Comparison of ENCODE assay signal across 8 mouse cellular contexts in genomic region chr2:164939106-164939505, GRCm38 (mm10). TPM values are rescaled to one million over a fixed set of nuclear protein-coding genes. Genes with fewer than 3 reads are reported as not detected.
DNase-seq lines count a peak whose midpoint lies in the region; ATAC-seq and TF ChIP-seq lines count a peak whose summit lies in the region.

No protein-coding gene starts in this region.

- peak overlapping the region; percentile 53 for H3K4me2 ChIP-seq in lung, embryonic 15.5 days
- peak overlapping the region; percentile 45 for H3K4me2 ChIP-seq in embryonic facial prominence, embryonic 11.5 days (ENCODE audit: low read depth, low read length)
- H3K4me2 ChIP-seq in hindbrain, embryonic 14.5 days (replicated peaks) = peak overlapping the region; percentile 50
- peak overlapping the region; percentile 67 for H3K4me2 ChIP-seq in midbrain, postnatal 0 days (ENCODE audit: low read depth, low read length, poor library complexity, severe bottlenecking)

- peak overlapping the region; percentile 25; the same call in 1 of the 2 replicates for H3K4me3 ChIP-seq in lung, embryonic 15.5 days
- H3K4me3 ChIP-seq in embryonic facial prominence, embryonic 11.5 days (ENCODE audit: low read depth, low read length) = no peak overlapping the region; the same call in 1 of the 2 replicates
- H3K4me3 ChIP-seq in hindbrain, embryonic 14.5 days (replicated peaks; ENCODE audit: low read length) = peak overlapping the region; percentile 19
- peak overlapping the region; percentile 36 for H3K4me3 ChIP-seq in midbrain, postnatal 0 days (ENCODE audit: low read depth, low read length)

- no peak for TF ChIP-seq CTCF in midbrain, postnatal 0 days (IDR thresholded peaks at IDR 0.05)

- no peak overlapping the region for H3K9ac ChIP-seq in lung, embryonic 15.5 days
- no peak overlapping the region for H3K9ac ChIP-seq in embryonic facial prominence, embryonic 11.5 days (replicated peaks; ENCODE audit: low read length)
- peak overlapping the region; percentile 24 for H3K9ac ChIP-seq in hindbrain, embryonic 14.5 days
- 0 out of 2 replicates have a peak overlapping the region, but pooled peaks have one; percentile 52 for H3K9ac ChIP-seq in midbrain, postnatal 0 days (replicated peaks; ENCODE audit: low read length, poor library complexity, severe bottlenecking)

- no peak for ATAC-seq in lung, embryonic 15.5 days (ENCODE audit: borderline replicate concordance, extremely low read depth, low FRiP score, low TSS enrichment)
- no peak for ATAC-seq in embryonic facial prominence, embryonic 11.5 days (replicated peaks; ENCODE audit: insufficient number of reproducible peaks, low FRiP score, low TSS enrichment, low read depth)
- ATAC-seq in hindbrain, embryonic 14.5 days (ENCODE audit: low FRiP score) = peak; percentile 51
- peak; percentile 59 for ATAC-seq in midbrain, postnatal 0 days (ENCODE audit: low FRiP score)

- H3K4me1 ChIP-seq in lung, embryonic 15.5 days = peaks cover 12% of the 10 kb centered on the region; the same call in 1 of the 2 replicates
- peaks cover 6% of the 10 kb centered on the region for H3K4me1 ChIP-seq in embryonic facial prominence, embryonic 11.5 days (ENCODE audit: control insufficient read depth, insufficient read depth, low read length)
- peaks cover 21% of the 10 kb centered on the region; the same call in 1 of the 2 replicates for H3K4me1 ChIP-seq in hindbrain, embryonic 14.5 days (replicated peaks; ENCODE audit: control insufficient read depth, insufficient read depth, low read length)
- 0 out of 2 replicates have a peak, but pooled peaks cover 14% of the 10 kb centered on the region for H3K4me1 ChIP-seq in midbrain, postnatal 0 days (ENCODE audit: insufficient read depth, low read length)

- 3% methylated on average over 11 of the region's 11 CpGs for WGBS in lung, embryonic 15.5 days
- 1% methylated on average over 11 of the region's 11 CpGs for WGBS in embryonic facial prominence, embryonic 11.5 days
- 3% methylated on average over 11 of the region's 11 CpGs for WGBS in hindbrain, embryonic 14.5 days
- WGBS in midbrain, postnatal 0 days = under 1% methylated on average over 11 of the region's 11 CpGs

- H3K27me3 ChIP-seq in lung, embryonic 15.5 days = peaks cover 57% of the 10 kb centered on the region
- peaks cover 12% of the 10 kb centered on the region for H3K27me3 ChIP-seq in embryonic facial prominence, embryonic 11.5 days (ENCODE audit: control insufficient read depth, insufficient read depth, low read length)
- peaks cover 6% of the 10 kb centered on the region for H3K27me3 ChIP-seq in hindbrain, embryonic 14.5 days (ENCODE audit: control insufficient read depth, insufficient read depth, low read length)
- 0 out of 2 replicates have a peak, but pooled peaks cover 3% of the 10 kb centered on the region for H3K27me3 ChIP-seq in midbrain, postnatal 0 days (ENCODE audit: insufficient read depth, low read length)

- H3K27ac ChIP-seq in lung, embryonic 15.5 days = no peak overlapping the region
- no peak overlapping the region for H3K27ac ChIP-seq in embryonic facial prominence, embryonic 11.5 days (replicated peaks; ENCODE audit: low read depth, low read length)
- peak overlapping the region; percentile 64 for H3K27ac ChIP-seq in hindbrain, embryonic 14.5 days
- peak overlapping the region; percentile 80 for H3K27ac ChIP-seq in midbrain, postnatal 0 days (ENCODE audit: low read depth, low read length)

- H3K9me3 ChIP-seq in lung, embryonic 15.5 days = no peaks in the 10 kb centered on the region
- H3K9me3 ChIP-seq in embryonic facial prominence, embryonic 11.5 days (replicated peaks; ENCODE audit: control insufficient read depth, low read length) = no peaks in the 10 kb centered on the region
- H3K9me3 ChIP-seq in hindbrain, embryonic 14.5 days (ENCODE audit: control insufficient read depth, low read length) = no peaks in the 10 kb centered on the region
- H3K9me3 ChIP-seq in midbrain, postnatal 0 days (ENCODE audit: low read length) = no peaks in the 10 kb centered on the region

- no peaks in the 10 kb centered on the region for H3K36me3 ChIP-seq in lung, embryonic 15.5 days
- no peaks in the 10 kb centered on the region for H3K36me3 ChIP-seq in embryonic facial prominence, embryonic 11.5 days (replicated peaks; ENCODE audit: control insufficient read depth, insufficient read depth, low read depth, low read length)
- H3K36me3 ChIP-seq in hindbrain, embryonic 14.5 days (replicated peaks; ENCODE audit: control insufficient read depth, insufficient read depth) = no peaks in the 10 kb centered on the region
- H3K36me3 ChIP-seq in midbrain, postnatal 0 days (ENCODE audit: insufficient read depth, low read length) = no peaks in the 10 kb centered on the region

- DNase-seq in lung, postnatal 10 days = no peak
- DNase-seq in embryonic facial prominence, embryonic 11.5 days (ENCODE audit: low spot score) = peak; percentile 24
- DNase-seq in hindbrain, embryonic 14.5 days (ENCODE audit: low spot score) = peak; percentile 58
- DNase-seq in midbrain, postnatal 0 days (ENCODE audit: low spot score) = peak; percentile 43
- DNase-seq in gastrocnemius, postnatal 36 days = no peak
- DNase-seq in left cerebral cortex, postnatal 4 days = no peak
- DNase-seq in left cerebral cortex, postnatal 25 days (ENCODE audit: low spot score in 2 of 2) = no peak

- intact Hi-C loops in gastrocnemius, postnatal 36 days (cut with DNase I) = no loop called here
- intact Hi-C loops in left cerebral cortex, postnatal 4 days (cut with DNase I) = no loop called here
- intact Hi-C loops in left cerebral cortex, postnatal 25 days (cut with DNase I) = no loop called here

RNA-seq across cellular contexts. Expression of gene Mmp9, which starts 1.5 kb away (rescaled TPM):
- polyA plus RNA-seq in lung, embryonic 15.5 days (2015; fragmentation: Nextera tagmentation; extraction: Ambion mirVana) = 0.59 and 1.4 TPM in 2 replicates
- 1.5 and 1.6 TPM in 2 replicates for polyA plus RNA-seq in embryonic facial prominence, embryonic 11.5 days (2014; fragmentation: Nextera tagmentation; extraction: Ambion mirVana)
- polyA plus RNA-seq in hindbrain, embryonic 14.5 days (2014; fragmentation: Nextera tagmentation; extraction: Ambion mirVana) = 28.8 and 33.2 TPM in 2 replicates
- 7.5 and 13.4 TPM in 2 replicates for total RNA-seq in midbrain, postnatal 0 days (2014; rRNA removed)
- 7.1 and 8.2 TPM in 2 replicates for polyA plus RNA-seq in midbrain, postnatal 0 days (2015; fragmentation: Nextera tagmentation; extraction: Ambion mirVana)
- total RNA-seq in gastrocnemius, postnatal 36 days (2021) = under 1 TPM; 0.38 to 0.62 TPM
- 1 to 10 TPM; 2.1 to 2.3 TPM for total RNA-seq in left cerebral cortex, postnatal 4 days (2021)
- 1 to 10 TPM; 1.9 to 2.0 TPM for total RNA-seq in left cerebral cortex, postnatal 25 days (2021)

RNA-seq across cellular contexts. Expression of gene Slc12a5, which starts 21.5 kb away (rescaled TPM):
- 0.68 and 1.1 TPM in 2 replicates for polyA plus RNA-seq in lung, embryonic 15.5 days (2015; fragmentation: Nextera tagmentation; extraction: Ambion mirVana)
- 0.94 and 1.4 TPM in 2 replicates for polyA plus RNA-seq in embryonic facial prominence, embryonic 11.5 days (2014; fragmentation: Nextera tagmentation; extraction: Ambion mirVana)
- polyA plus RNA-seq in hindbrain, embryonic 14.5 days (2014; fragmentation: Nextera tagmentation; extraction: Ambion mirVana) = 62.1 and 73.6 TPM in 2 replicates
- total RNA-seq in midbrain, postnatal 0 days (2014; rRNA removed) = 311 and 368 TPM in 2 replicates
- 83.5 and 86.4 TPM in 2 replicates for polyA plus RNA-seq in midbrain, postnatal 0 days (2015; fragmentation: Nextera tagmentation; extraction: Ambion mirVana)
- under 1 TPM; 0.25 to 0.36 TPM for total RNA-seq in gastrocnemius, postnatal 36 days (2021)
- 100 to 1,000 TPM; 158 to 181 TPM for total RNA-seq in left cerebral cortex, postnatal 4 days (2021)
- total RNA-seq in left cerebral cortex, postnatal 25 days (2021) = 100 to 1,000 TPM; 546 to 551 TPM

RNA-seq across cellular contexts. Expression of gene Zfp335, which starts 27.5 kb away (rescaled TPM):
- 12.4 and 13.2 TPM in 2 replicates for polyA plus RNA-seq in lung, embryonic 15.5 days (2015; fragmentation: Nextera tagmentation; extraction: Ambion mirVana)
- polyA plus RNA-seq in embryonic facial prominence, embryonic 11.5 days (2014; fragmentation: Nextera tagmentation; extraction: Ambion mirVana) = 8.0 and 10.0 TPM in 2 replicates
- polyA plus RNA-seq in hindbrain, embryonic 14.5 days (2014; fragmentation: Nextera tagmentation; extraction: Ambion mirVana) = 14.6 and 15.4 TPM in 2 replicates
- 28.9 and 29.0 TPM in 2 replicates for total RNA-seq in midbrain, postnatal 0 days (2014; rRNA removed)
- 11.1 and 11.4 TPM in 2 replicates for polyA plus RNA-seq in midbrain, postnatal 0 days (2015; fragmentation: Nextera tagmentation; extraction: Ambion mirVana)
- 1 to 10 TPM; 8.8 to 9.3 TPM for total RNA-seq in gastrocnemius, postnatal 36 days (2021)
- total RNA-seq in left cerebral cortex, postnatal 4 days (2021) = 10 to 100 TPM; 30.0 to 31.2 TPM
- total RNA-seq in left cerebral cortex, postnatal 25 days (2021) = 10 to 100 TPM; 24.3 TPM

Comparison
In these comparisons a context has a peak if more than half of its experiments do, and no peak if none do; other contexts are left out.
1. ATAC-seq: peak in hindbrain, embryonic 14.5 days (single experiment) and midbrain, postnatal 0 days (single experiment); none in lung, embryonic 15.5 days (single experiment) and embryonic facial prominence, embryonic 11.5 days (single experiment).
2. H3K27ac ChIP-seq: peak in hindbrain, embryonic 14.5 days (single experiment) and midbrain, postnatal 0 days (single experiment); none in lung, embryonic 15.5 days (single experiment) and embryonic facial prominence, embryonic 11.5 days (single experiment).
3. H3K9ac ChIP-seq: peak in hindbrain, embryonic 14.5 days (single experiment) and midbrain, postnatal 0 days (single experiment); none in lung, embryonic 15.5 days (single experiment) and embryonic facial prominence, embryonic 11.5 days (single experiment).
4. DNase-seq: peak in embryonic facial prominence, embryonic 11.5 days (single experiment), hindbrain, embryonic 14.5 days (single experiment) and midbrain, postnatal 0 days (single experiment); none in lung, postnatal 10 days (single experiment), gastrocnemius, postnatal 36 days (0 of 2), left cerebral cortex, postnatal 4 days (single experiment) and left cerebral cortex, postnatal 25 days (0 of 2).
5. RNA of gene Slc12a5, which starts 21.5 kb away (total RNA-seq): 546 to 551 TPM in left cerebral cortex, postnatal 25 days, 311 to 368 TPM in midbrain, postnatal 0 days and 158 to 181 TPM in left cerebral cortex, postnatal 4 days; 0.25 to 0.36 TPM in gastrocnemius, postnatal 36 days; every median in the first group is over 100 times any median in the second.
6. Peak in every context shown above with its lines, with median percentiles within 50 percentile points of each other: H3K4me2 ChIP-seq.